Mouse (Mus musculus) gastrocnemius, postnatal 25 days (tissue): ENCODE measurements at regions not wholly inside any gene's neighbourhood (a gene's known extent, or its start where the extent isn't known, plus 50 kb on each side); places are given as distances from the start of the nearest gene placed in this dataset.

Source experiments
- DNase-seq: peaks from one replicate; pipeline ENCODE4 v3.0.0; 2022

DNA sequence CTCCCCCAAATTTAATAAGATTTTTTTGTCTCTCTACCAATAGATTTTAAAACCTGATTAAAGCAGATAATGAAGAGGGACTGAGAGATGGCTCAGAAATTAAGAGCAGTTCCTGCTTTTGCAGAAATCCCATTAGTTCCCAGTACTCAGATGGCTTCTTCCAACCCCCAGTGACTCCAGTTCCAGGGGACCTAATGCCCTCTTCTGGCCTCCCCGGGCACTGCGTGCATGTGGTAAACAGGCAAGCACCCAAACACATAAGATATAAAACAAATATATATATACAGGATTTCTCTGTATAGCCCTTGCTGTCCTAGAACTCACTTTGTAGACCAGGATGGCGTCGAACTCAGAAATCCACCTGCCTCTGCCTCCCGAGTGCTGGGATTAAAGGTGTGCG lies 163.9 kb upstream of the Dkk2 start:
- DNase-seq: no peak

DNA sequence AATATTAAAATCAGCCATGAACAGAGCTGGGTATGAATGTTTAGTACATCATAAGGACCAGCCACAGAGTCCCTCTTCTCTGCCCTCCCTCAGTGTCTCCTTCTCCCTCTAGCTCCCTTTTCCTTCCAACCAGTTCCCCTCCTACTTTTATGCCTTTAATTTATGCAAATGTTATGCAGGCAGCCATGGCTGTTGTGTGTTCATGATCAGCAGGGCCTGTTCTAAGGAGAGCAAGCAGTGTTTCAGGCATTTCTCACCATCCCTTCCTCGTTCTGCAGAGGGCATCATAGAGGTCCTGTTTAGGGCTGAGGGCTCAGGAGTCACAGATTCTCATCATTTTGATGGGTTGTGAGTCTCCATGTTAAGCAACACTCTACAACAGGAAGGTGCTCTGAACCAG lies 162.4 kb upstream of the Dkk2 start:
- DNase-seq: no peak

DNA sequence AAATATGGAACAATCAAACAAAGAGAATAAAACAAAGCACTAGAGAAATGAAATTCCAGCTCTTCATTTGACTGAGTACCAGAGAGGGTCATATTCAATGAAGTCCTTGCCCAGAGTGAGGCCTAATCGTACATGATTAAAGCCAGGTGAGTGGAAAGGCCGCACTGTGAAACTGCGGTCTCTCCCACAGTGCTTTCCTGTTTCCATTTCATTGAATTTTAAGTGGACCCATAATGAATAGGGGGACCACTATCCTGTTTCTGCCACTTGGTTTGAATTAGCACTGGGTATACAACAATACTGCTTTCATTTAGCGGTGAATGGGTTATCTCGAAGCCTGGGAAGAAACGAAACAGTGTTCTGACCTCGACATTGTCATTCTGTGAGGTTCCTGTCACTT lies 144.2 kb upstream of the Dkk2 start:
- DNase-seq: no peak

DNA sequence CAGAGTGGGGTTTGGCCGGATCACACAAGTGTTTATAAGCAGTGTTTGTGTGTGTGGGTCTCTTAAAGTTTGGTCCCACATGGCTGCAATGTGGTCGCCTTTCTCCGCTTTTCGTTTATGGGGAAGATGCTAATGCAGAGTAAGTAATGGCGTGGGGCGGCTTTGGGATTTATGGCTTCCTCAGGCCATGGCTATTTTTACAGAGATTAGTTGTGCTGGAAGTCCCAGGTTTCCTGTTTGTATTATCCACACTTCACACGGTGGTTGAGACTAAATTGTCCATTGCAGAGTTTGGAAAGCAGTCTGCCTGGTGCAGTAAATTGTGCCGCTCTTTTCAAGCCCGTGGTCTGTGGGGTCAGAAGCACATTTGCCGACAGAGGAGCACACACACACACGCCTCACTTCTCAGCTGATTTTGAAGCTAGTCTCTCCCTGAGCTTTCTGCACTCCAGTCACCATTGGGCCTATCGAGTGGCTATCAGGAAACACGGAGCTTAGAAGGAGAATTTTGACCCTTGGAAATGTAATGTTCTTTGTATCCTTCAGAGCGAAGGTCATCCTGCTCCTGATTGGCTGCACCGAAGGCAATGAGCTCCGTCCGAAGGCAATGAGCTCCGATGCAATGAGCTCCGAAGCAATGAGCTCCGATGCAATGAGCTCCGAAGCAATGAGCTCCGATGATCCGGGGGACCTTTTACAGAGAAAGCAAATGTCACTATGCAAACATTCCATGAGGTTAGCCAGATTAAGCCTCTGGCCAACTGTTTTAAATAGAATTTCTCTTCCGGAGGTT lies 142.9 kb upstream of the Dkk2 start:
- no peak for DNase-seq

DNA sequence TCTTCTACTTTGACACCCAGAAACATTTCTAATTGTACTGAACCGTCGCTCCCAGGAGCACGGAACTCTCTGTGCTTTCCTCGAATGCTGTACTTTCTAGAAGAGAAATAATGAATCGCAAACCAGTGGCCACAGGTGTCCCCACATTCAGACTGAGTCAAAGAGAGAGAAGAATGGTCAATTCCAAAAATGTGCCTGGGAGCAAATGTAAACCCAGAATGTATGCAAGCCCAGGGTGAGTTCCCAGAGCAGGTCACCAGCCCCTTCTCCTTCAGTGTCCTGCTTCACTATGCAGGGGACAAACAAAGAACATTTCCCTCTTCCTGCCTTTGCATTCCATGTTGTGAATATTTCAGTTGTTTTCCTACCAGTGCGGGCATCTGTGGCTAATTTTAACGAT lies 141.7 kb upstream of the Dkk2 start:
- no peak for DNase-seq

DNA sequence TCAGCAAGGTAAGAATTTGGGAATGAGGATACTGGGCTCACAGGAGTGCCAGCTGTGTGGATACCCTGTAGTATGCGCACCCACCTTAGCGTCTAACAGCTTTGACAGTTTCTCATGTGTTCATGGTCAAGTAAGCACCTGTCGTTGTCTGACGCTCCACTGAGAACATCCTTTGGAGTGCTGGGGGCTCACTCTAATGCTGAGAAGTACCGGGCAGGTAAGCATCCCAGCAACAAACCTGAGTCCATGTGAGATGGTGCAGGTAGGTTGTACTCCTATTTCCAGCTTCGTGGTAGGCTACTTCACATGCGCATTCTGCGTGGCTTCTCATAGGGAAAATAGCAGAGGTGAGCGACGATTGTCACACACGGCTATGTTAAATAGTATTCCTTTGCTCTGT lies 129.3 kb upstream of the Dkk2 start:
- no peak for DNase-seq

DNA sequence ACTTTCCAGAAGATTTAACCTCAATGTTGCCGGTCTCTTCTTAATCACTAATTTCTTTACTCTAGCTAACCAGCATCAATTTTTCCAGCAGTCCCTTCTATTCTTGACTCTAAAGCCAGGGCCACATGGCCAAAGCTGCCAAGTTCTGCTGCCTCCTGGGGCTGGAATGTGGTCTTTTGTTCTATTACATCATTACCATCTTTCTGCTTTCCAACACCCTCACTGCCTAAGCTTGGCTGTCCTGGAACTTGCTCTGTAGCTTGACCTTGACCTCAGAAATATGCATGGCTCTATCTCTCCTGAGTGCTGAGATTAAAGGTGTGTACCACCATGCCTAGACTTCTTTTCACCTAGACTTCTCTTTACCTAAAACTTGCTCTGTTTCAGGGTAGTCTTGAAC lies 124.5 kb upstream of the Dkk2 start:
- DNase-seq: no peak

DNA sequence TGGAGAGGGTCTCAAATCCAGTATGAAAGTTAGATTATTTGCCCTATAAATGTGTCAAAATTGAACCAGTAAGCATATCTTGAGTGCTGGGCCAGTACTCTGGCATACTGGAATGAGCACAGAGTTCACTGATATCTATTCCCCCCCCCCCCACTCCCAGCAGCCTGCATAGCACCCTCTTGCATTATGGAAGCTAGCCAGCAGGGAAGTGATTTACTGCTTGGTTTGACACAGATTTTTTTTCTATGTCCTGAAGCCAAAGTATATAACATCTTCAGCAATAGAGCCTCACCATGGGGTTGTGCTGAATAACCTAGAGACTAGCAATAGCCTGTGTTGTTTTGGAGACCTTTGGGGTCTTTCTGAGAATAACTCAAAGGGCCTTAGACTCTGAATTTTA lies 123.5 kb upstream of the Dkk2 start:
- no peak for DNase-seq

DNA sequence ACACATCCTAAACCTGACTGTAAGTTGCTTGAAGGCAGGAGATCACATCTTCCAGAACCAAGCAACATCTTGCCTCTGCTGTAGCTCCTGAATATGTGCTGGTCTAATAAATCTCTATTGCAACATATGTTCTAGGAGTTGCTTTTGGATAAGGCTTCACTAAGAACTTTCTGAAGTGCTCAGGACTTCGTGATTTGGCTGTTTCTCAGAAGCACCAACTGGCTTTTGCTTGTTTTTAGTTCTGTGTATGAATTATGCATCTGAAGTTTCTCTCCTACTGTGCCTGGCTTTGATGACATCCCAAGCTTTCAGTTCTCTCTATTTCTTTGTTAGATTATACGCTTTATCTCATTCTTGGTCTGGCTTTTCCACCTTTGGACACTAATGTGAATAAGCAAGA lies 122.2 kb upstream of the Dkk2 start:
- no peak for DNase-seq

DNA sequence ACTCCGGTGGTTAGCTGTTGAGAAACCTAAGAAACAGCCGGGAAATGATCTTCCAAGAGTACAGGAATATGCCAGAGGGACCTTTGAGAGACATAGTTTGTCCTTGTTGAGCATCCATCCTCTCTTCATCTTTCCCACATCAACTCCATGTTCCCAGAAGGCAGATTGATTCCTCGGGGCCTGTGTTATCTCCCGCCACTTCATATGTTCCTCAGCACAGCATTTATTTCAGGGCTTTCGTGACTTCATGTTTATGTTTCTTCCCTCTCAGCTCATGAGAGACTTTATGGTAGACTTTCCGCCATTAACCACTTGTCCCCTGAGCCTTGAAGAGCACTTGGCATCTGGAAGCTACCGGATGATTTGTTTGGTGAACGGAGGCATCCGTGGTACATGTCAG lies 120.1 kb upstream of the Dkk2 start:
- no peak for DNase-seq

DNA sequence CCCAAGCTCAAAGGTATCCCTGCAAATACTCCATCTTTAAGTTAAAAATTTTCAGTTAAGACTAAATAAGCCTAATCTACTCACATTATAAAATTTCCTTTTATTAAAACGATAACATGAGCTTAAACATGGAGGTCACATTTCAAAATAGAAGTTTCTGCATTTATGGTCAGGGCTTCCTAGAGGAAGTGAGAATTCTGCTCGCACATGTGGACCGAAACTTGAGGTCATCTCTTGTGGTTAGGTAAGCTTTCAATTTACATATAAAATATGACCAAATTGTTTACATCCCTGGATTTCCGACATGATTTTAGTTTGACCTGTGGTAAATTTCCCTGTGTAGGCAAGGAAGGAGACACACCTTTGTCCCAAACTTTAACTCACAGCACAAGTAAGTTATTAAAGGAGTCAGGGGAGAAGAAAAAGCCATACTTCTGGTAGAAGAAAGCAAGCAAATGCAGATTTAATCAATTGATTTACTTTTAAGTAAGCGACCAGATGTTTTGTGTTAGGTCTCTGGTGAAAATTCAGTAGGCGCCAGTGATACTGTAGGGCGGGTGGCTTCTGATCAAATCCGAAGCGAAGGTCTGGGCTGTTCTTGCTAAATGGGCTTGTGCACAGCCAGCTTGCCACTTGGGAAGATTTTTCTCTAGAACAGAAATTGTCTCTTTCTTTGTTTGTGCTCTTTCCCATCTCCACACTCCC lies 119.5 kb upstream of the Dkk2 start:
- no peak for DNase-seq

DNA sequence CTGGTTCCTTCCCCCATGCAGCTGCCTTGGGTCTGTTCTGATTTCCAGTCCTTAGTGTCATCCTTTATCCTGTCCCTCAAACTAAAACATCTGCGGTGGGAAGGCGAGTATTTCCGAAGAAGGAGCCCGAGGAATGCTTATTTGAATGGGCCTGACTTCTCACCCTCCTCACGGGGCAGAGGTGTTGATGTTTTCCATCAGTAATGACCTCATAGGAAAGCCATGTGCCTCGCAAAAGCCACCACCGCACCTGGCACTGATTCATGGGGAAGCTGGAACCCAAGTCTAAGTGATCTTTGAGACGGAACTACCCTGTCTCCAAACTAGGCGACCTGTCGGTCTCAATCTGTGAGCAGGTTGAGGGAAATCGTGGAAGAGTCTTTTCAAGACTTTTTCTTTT lies 117.8 kb upstream of the Dkk2 start:
- no peak for DNase-seq

DNA sequence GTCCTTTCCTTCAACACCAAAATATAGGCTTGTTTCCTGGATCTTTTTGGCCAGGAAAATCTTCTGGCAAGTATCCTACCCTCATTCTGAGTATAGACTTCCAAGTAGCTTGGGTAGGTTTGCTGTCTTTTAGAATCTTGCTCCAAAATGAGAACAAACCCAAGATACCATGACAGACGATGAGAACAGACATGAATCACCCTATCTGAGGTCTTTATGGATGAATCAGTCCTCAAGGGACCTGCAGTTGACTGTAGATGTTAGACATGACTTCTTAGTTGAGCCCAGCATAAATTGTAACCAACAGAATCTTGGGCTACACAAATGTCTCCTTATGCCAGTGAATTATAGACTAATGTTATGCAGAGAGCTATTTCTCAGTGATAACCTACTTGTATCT lies 114.3 kb upstream of the Dkk2 start:
- no peak for DNase-seq

DNA sequence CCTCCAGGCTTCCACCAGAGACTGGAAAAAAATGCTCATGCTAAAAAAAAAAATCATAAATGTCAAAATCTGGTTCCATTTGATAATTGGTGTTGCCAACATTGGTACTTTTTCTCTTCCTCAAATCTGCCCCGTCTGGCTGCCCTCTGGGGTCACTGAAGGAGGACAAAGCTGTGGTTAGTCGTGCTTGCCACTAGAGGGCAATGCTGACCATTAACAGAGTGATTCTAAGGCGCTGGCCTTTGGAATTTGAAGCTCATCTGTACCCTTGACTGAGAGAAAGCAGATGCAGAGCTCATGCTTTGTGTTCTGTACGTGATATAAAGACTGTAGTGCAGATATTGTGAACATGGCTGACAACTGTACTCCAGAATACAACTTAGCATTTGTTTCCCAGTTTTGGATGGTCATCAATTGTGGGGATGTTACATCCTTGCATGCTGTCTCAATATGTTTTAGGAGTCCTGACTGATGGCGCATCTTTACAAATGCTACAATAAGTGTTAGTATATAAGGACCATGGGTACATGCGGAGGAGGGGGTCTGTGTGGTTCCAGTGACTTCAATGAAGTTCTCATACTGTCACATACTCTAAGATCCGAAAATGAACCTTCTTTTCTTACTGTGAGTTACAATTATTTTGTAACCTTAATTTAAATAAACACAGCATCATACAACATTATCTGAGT lies 109.0 kb upstream of the Dkk2 start:
- DNase-seq: peak; percentile 19

DNA sequence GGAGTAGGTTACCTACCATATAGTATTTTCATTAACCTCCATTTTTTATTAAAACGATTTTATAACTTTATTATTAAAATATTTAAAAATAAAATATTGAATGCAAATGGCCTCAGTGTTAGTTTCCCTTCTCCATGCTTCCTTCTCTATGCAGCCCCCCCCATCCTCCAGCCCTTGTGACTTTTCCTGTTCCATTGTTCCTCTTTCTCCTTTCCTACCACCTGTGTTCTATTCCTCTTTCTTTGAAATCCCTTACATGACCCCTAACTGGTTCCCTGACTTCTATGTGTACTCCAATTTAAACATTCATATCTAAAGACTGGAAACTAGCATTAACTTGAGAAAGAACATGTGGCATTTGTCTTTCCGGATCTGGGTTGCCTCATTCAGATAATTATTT lies 101.8 kb upstream of the Dkk2 start:
- DNase-seq: no peak

DNA sequence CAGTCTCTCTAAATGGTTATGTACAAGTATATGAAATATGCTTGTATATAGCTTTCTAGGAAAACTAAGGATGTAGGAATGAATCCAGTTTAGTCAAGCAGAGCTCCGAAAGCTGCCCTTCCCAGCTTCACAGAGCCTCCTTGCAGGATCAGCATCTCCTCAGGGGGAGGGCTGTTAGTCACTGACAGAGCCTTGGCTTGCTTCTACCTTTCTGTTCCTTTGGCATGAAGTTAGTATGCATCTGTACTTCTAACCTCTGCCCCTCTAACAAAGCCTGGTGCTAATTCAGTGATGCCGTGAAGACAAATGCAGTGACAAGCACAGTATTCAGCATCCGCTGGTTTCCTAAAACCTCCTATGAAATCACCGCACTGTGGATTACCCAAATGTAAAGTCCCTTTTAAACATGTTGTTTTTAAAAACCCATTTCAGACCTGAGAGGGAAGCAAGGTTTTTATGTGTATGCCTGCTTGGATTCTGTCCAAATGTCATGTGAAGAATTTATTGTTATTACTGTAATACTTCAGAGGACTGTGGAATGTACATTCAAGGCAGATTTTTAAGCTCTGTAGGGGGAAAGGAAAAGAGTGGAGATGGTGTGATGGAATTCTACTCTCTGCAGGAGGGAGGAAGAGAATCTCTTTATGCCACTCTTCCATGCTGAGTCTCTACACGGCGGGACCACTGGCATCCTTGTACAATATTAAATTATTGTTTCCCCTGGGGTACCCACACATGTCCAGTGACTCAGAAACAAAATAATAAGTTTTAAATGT lies 86.1 kb upstream of the Dkk2 start:
- no peak for DNase-seq

DNA sequence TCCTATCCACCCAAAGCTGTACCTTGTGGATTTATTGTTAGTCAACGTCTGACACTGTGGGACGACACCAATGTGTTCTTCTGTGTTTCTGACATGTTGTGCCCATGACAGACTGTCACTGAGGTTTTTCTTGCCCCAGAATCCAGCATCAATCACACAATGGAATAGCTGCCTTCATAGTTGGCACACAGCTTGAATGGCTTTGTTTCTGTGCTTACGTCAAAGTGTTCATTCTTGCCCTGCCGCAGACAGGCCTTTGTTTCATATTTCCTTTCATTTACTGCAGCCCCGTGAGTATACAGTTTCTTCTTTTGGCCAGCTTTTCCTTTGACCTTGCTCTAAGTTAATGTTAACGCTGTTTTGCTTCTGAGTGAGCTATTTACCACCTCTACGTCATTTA lies 78.9 kb upstream of the Dkk2 start:
- DNase-seq: no peak

DNA sequence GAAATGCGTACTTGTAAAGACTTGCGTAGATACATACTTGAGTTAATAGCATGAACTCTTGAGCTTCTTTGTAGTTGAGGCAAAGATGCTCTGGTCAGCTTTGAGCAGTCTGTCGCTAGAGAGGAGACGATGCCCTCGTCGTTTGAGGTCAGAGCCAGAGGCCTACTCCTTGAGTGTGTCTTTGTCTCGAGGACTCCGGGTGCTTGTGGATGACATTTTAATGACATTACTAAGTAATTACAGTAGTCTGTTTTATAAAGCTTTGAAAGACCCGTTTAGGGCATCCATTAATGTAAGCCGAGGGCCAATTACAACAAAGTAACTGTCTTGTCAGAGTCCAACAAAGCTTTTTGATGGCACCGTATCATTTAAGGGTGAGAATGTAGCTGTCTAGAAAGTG lies 78.2 kb upstream of the Dkk2 start:
- DNase-seq: no peak

DNA sequence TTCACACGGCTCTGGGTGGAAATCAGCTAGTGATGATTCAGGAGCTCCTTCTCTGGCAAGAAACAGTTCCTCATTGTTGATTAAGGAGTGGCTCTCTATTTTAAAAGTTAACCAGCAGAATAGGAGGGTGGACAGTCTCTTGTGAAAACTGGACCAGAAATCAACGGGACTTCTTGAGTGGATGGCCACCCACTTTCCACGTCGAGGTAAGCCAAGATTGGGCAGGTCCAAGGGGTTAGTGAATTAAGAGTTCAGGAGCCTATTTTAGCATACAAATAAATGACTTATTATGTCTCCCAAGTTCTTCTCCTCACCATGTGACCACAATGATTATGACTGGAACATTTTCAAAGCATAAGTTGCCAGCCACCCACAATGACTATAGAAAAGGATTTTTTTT lies 77.7 kb upstream of the Dkk2 start:
- no peak for DNase-seq

DNA sequence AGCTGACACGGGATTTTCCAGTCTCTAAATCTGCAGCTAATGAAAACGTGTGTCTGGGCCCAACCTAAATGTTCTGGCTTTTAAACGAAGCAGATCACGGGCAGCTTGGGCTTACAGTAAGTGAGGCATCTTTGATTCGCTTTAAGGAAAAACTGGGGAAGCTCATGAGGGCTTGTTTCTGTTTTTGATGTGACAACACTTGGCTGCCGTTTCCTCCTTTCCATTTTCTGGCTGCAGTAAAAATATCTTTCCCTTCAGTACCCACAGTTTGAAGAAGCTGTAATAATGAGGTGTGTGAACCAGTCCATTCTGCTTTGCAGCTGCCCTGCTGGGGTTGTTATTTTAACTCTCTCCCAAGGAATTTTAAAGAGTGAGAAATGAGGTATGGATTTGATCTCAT lies 69.9 kb upstream of the Dkk2 start:
- DNase-seq: no peak

DNA sequence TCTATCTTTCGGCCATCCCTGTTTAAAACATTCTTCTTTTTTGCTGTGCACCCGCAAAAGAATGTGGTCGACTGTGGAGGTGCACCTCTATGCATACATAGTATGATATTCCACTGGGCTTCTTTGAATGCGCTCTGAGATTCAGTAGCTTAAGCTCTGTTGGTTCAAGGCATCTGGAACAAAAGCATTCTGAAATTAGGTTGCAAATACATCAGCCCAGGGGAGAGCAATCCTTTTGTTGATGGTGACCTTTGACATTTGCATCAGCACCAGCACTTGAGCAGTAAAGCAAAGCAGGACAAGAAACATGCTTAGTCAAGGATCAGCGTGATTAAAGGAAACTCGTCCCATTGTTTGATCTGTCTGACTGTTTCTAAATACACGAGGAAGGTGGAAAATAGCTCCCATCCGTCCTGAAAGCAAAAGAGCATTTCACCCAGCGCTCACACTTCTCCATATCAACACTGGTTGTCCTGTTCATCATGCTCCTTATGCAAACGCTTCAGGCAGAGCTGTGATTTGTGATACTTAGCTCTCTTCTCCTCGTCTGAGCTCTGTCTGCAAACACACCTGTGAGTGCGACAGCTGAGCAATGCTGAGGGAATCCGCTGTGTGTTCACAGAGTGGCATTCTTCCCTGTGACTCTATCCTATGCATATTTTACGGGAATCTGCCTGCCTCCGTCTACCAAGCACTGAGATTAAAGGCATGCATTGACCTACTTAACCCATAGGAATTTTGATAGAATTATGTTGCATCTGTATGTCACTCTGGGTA lies 67.4 kb upstream of the Dkk2 start:
- no peak for DNase-seq

DNA sequence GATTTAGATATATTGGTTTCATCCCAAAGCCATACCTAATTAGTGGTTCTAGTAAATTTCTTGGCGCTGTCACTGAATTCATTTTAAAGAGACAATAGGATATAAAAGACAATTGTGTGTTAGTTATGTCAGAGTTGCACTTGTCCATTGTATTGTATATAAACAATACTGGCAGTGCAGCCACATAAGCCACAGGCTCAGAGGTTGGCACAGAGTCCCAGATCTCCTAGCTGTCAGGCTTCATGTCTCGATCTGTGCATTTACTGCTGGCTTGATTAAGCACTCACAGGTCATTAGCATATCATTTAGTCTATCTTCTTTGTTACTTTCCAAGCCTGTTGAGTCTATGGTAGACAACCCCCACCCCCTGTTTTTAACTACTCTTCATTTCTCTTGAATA lies 66.6 kb upstream of the Dkk2 start:
- DNase-seq: no peak
